Mouse (Mus musculus) lung, adult 2 months (tissue): Measurements from ENCODE around the gene Cldnd2.

Experiments
- CTCF ChIP-seq: fragments of 200-500 bp; IDR thresholded peaks from 2 replicates; pipeline ENCODE4 v1.5.1; 2011; ENCODE audit warnings: mild to moderate bottlenecking, low read length, control low read depth; ENCODE audit not compliant: insufficient read depth
- POLR2A ChIP-seq: fragments of 200-500 bp; IDR thresholded peaks from 2 replicates; pipeline ENCODE4 v1.6.1; 2011; ENCODE audit warnings: low read depth, mild to moderate bottlenecking, control low read depth, low read length, borderline replicate concordance; ENCODE audit errors: extremely low read depth

DNA sequence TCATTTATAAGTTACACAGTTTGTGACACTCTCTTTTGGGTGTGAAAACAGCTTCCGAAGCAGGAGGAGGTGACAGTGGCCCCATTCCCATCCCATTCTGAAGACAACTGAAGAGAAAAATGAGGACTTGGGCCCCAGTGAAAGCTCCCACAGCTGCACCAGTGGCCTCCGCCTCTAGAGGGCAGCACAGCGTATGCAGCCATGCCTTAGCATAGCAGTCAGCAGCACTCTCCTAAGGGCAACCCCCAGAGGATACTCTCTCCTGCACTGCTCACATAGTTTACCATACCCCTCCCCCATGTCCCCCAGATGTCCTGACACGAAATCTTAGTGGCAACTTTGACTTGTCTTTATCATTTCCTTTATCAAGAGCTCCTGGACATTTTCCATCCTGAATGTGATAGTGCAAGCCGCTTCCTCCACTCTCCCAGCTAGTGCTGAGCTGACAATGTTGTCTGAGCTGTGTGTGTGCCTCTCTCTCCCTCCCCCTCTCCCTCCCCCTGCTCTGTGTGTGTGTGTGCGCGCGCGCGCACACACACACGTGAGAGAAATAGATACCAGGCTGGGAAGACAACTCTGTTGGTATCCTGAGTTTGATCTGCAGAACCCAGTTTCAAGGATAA, 17.5 kb upstream of the Cldnd2 start:
- TF ChIP-seq POLR2A (no peak), CTCF (peak; percentile 98)
